Mouse (Mus musculus): ENCODE results near the gene Ablim2.

DNA sequence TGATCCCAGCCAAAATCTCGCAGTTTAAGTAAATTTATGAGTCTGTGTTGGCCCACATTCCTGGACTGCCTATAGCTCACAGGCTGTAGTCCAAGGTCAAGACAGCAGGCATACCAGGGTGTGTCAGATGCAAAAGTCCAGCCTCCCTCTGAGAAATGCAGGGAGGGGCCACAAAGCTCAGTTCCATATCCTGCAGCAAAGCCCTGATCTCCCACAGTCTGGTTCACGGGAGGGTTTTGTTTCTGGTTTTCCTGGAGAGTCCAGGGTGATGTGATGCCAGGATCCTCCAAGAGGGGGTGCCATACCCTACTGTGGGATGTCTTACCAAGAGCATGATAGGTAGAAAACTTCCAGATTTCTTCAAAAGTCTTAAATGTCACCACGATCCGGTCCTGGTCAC lies 39.7 kb upstream of the Ablim2 start:
- TF ChIP-seq CTCF (conservative IDR thresholded peaks at IDR 0.05; ENCODE audit: insufficient read depth, insufficient read length, low read depth, low read length) (peak; percentile 58), POLR2A (IDR thresholded peaks at IDR 0.05; ENCODE audit: low read depth, low read length) (no peak)
